Mouse (Mus musculus) G1E (cell line): ENCODE measurements around the gene Gpr3.

Source experiments
- CTCF ChIP-seq: IDR thresholded peaks from 2 replicates; pipeline ENCODE4 v1.5.1; 2012; ENCODE audit warnings: low read depth, low read length, inconsistent platforms, mixed read lengths
- GATA1 ChIP-seq: IDR thresholded peaks from 2 replicates; pipeline ENCODE4 v1.6.1; 2012; ENCODE audit warnings: borderline replicate concordance, low read length, inconsistent platforms, mixed read lengths
- TAL1 ChIP-seq: conservative IDR thresholded peaks from 2 replicates; pipeline ENCODE4 v1.6.1; 2012; ENCODE audit warnings: low read depth, low read length, inconsistent platforms, mixed read lengths

GRCm38 (mm10) chr4:133175998-133176760, 36.2 kb downstream of the Gpr3 start:
- no peak for TF ChIP-seq TAL1
- TF ChIP-seq CTCF, result no peak
- TF ChIP-seq GATA1, result no peak
